Mouse (Mus musculus): ENCODE results near the gene Lamc3. TPM values are rescaled to one million over a fixed set of nuclear protein-coding genes. Genes with fewer than 3 reads are reported as not detected.
A peak's percentile ranks its signal among the peaks of the same experiment; 100 is the strongest.

The Lamc3 gene
- polyA plus RNA-seq, 2 experiments = 0.02 TPM; not detected in 1

GRCm38 (mm10) chr2:31900932-31901331 is 13.8 kb downstream of the Lamc3 start:
- 66% methylated on average over 4 of the region's 4 CpGs for WGBS (ENCODE audit: insufficient replicate concordance)
- Histone ChIP-seq H3K4me3 (ENCODE audit: insufficient read depth in 1 of 2, low read depth in 2 of 2, low read length in 2 of 2) (no peak overlapping the region), H3K4me2 (ENCODE audit: low read depth) (no peak overlapping the region), H3K36me3 (replicated peaks; ENCODE audit: control insufficient read depth, insufficient read depth, low read depth) (no peaks in the 10 kb centered on the region), H3K9me3 (ENCODE audit: control insufficient read depth, low read length) (no peaks in the 10 kb centered on the region), H3K4me1 (replicated peaks; ENCODE audit: control insufficient read depth in 2 of 2, insufficient read depth in 2 of 2, low read length in 1 of 2) (no peaks in the 10 kb centered on the region), H3K27ac (no peak overlapping the region), H3K27me3 (ENCODE audit: control insufficient read depth, insufficient read depth, low read length) (no peaks in the 10 kb centered on the region), H3K9ac (replicated peaks) (no peak overlapping the region)
- DNase-seq (ENCODE audit: low read depth in 3 of 3, low spot score in 3 of 3) (no peak), ATAC-seq (ENCODE audit: insufficient read depth) (no peak)
- no peak for TF ChIP-seq EP300 (IDR thresholded peaks at IDR 0.05; ENCODE audit: low read depth)
- no peak for TF ChIP-seq CTCF (IDR thresholded peaks at IDR 0.05; ENCODE audit: low read depth)

- ATAC-seq (ENCODE audit: insufficient read depth) (peak; percentile 39; the same call in 1 of the 2 replicates), DNase-seq (ENCODE audit: low read depth in 3 of 3, low spot score in 3 of 3) (no peak)
- Histone ChIP-seq H3K4me2 (ENCODE audit: low read depth) (no peak overlapping the region), H3K27ac (no peak overlapping the region), H3K36me3 (replicated peaks; ENCODE audit: control insufficient read depth, insufficient read depth, low read depth) (no peaks in the 10 kb centered on the region), H3K9ac (replicated peaks) (no peak overlapping the region), H3K27me3 (ENCODE audit: control insufficient read depth, insufficient read depth, low read length) (no peaks in the 10 kb centered on the region), H3K9me3 (ENCODE audit: control insufficient read depth, low read length) (no peaks in the 10 kb centered on the region), H3K4me3 (ENCODE audit: insufficient read depth in 1 of 2, low read depth in 2 of 2, low read length in 2 of 2) (no peak overlapping the region), H3K4me1 (replicated peaks; ENCODE audit: control insufficient read depth in 2 of 2, insufficient read depth in 2 of 2, low read length in 1 of 2) (no peaks in the 10 kb centered on the region)
- 39% methylated on average over 4 of the region's 4 CpGs for WGBS (ENCODE audit: insufficient replicate concordance)
- TF ChIP-seq EP300 (IDR thresholded peaks at IDR 0.05; ENCODE audit: low read depth) (no peak), CTCF (IDR thresholded peaks at IDR 0.05; ENCODE audit: low read depth) (no peak)
Observed at GRCm38 (mm10) chr2:31901659-31902362, 14.7 kb downstream of the Lamc3 start.

GRCm38 (mm10) chr2:31904089-31904488 is 17.0 kb downstream of the Lamc3 start:
- Histone ChIP-seq H3K4me3 (ENCODE audit: insufficient read depth in 1 of 2, low read depth in 2 of 2, low read length in 2 of 2) (no peak overlapping the region), H3K27me3 (ENCODE audit: control insufficient read depth, insufficient read depth, low read length) (no peaks in the 10 kb centered on the region), H3K27ac (no peak overlapping the region), H3K9ac (replicated peaks) (no peak overlapping the region), H3K36me3 (replicated peaks; ENCODE audit: control insufficient read depth, insufficient read depth, low read depth) (no peaks in the 10 kb centered on the region), H3K4me2 (ENCODE audit: low read depth) (no peak overlapping the region), H3K4me1 (replicated peaks; ENCODE audit: control insufficient read depth in 2 of 2, insufficient read depth in 2 of 2, low read length in 1 of 2) (no peaks in the 10 kb centered on the region), H3K9me3 (ENCODE audit: control insufficient read depth, low read length) (no peaks in the 10 kb centered on the region)
- TF ChIP-seq CTCF (IDR thresholded peaks at IDR 0.05; ENCODE audit: low read depth) (no peak), EP300 (IDR thresholded peaks at IDR 0.05; ENCODE audit: low read depth) (no peak)
- 39% methylated on average over 6 of the region's 6 CpGs for WGBS (ENCODE audit: insufficient replicate concordance)
- DNase-seq (ENCODE audit: low read depth in 3 of 3, low spot score in 3 of 3) (no peak), ATAC-seq (ENCODE audit: insufficient read depth) (no peak)

- Histone ChIP-seq H3K9me3 (ENCODE audit: control insufficient read depth, low read length) (no peaks in the 10 kb centered on the region), H3K9ac (replicated peaks) (no peak overlapping the region), H3K27me3 (ENCODE audit: control insufficient read depth, insufficient read depth, low read length) (no peaks in the 10 kb centered on the region), H3K4me1 (replicated peaks; ENCODE audit: control insufficient read depth in 2 of 2, insufficient read depth in 2 of 2, low read length in 1 of 2) (no peaks in the 10 kb centered on the region), H3K27ac (no peak overlapping the region), H3K4me3 (ENCODE audit: insufficient read depth in 1 of 2, low read depth in 2 of 2, low read length in 2 of 2) (no peak overlapping the region), H3K4me2 (ENCODE audit: low read depth) (no peak overlapping the region), H3K36me3 (replicated peaks; ENCODE audit: control insufficient read depth, insufficient read depth, low read depth) (no peaks in the 10 kb centered on the region)
- no peak for DNase-seq (ENCODE audit: low read depth in 3 of 3, low spot score in 3 of 3)
- WGBS (ENCODE audit: insufficient replicate concordance) = 14% methylated on average over 8 of the region's 8 CpGs
- no peak for ATAC-seq (ENCODE audit: insufficient read depth)
- TF ChIP-seq CTCF (IDR thresholded peaks at IDR 0.05; ENCODE audit: low read depth) (peak; percentile 53), EP300 (IDR thresholded peaks at IDR 0.05; ENCODE audit: low read depth) (no peak)
Observed at GRCm38 (mm10) chr2:31904622-31905021, 17.5 kb downstream of the Lamc3 start.

GRCm38 (mm10) chr2:31905682-31906081 is 18.6 kb downstream of the Lamc3 start:
- H3K4me2 ChIP-seq (ENCODE audit: low read depth) = no peak overlapping the region
- TF ChIP-seq EP300 (IDR thresholded peaks at IDR 0.05; ENCODE audit: low read depth) (no peak), CTCF (IDR thresholded peaks at IDR 0.05; ENCODE audit: low read depth) (no peak)
- ATAC-seq (ENCODE audit: insufficient read depth) (no peak), DNase-seq (ENCODE audit: low read depth in 3 of 3, low spot score in 3 of 3) (no peak)
- 27% methylated on average over 9 of the region's 9 CpGs for WGBS (ENCODE audit: insufficient replicate concordance)
- no peak overlapping the region for H3K9ac ChIP-seq (replicated peaks)
- H3K9me3 ChIP-seq (ENCODE audit: control insufficient read depth, low read length) = no peaks in the 10 kb centered on the region
- no peaks in the 10 kb centered on the region for H3K27me3 ChIP-seq (ENCODE audit: control insufficient read depth, insufficient read depth, low read length)
- no peak overlapping the region for H3K4me3 ChIP-seq (ENCODE audit: insufficient read depth in 1 of 2, low read depth in 2 of 2, low read length in 2 of 2)
- H3K4me1 ChIP-seq (replicated peaks; ENCODE audit: control insufficient read depth in 2 of 2, insufficient read depth in 2 of 2, low read length in 1 of 2) = no peaks in the 10 kb centered on the region
- H3K27ac ChIP-seq = no peak overlapping the region
- no peaks in the 10 kb centered on the region for H3K36me3 ChIP-seq (replicated peaks; ENCODE audit: control insufficient read depth, insufficient read depth, low read depth)
